Mouse (Mus musculus) stomach, embryonic 14.5 days (tissue): Measurements from ENCODE around the gene Mrtfb. TPM values are rescaled to one million over a fixed set of nuclear protein-coding genes. Genes with fewer than 3 reads are reported as not detected.

Source experiments
- ATAC-seq: fragments of 200-750 bp; cut with Nextera tagmentation; 2 replicates; pipeline ENCODE4 v1.8.0; 2017; ENCODE audit warnings: low read depth, moderate TSS enrichment; ENCODE audit not compliant: insufficient number of reproducible peaks, insufficient read depth, low FRiP score
- H3K27ac ChIP-seq: fragments of 300-500 bp; sonication (generic); 2 replicates; pipeline ENCODE4 v1.5.1; 2014; ENCODE audit warnings: mild to moderate bottlenecking, low read length, moderate library complexity, mixed read lengths
- H3K27me3 ChIP-seq: fragments of 300-500 bp; sonication (generic); 2 replicates; pipeline ENCODE4 v1.6.1; 2014; ENCODE audit warnings: low read length, control low read depth, mixed read lengths; ENCODE audit not compliant: control insufficient read depth, insufficient read depth
- H3K36me3 ChIP-seq: fragments of 300-500 bp; sonication (generic); 2 replicates; pipeline ENCODE4 v1.6.1; 2014; ENCODE audit warnings: mild to moderate bottlenecking, control low read depth, low read length, moderate library complexity, mixed read lengths; ENCODE audit not compliant: control insufficient read depth, insufficient read depth
- H3K4me1 ChIP-seq: fragments of 300-500 bp; sonication (generic); 2 replicates; pipeline ENCODE4 v1.6.1; 2014; ENCODE audit warnings: low read length, control low read depth, mixed read lengths; ENCODE audit not compliant: control insufficient read depth, insufficient read depth
- H3K4me2 ChIP-seq: fragments of 300-500 bp; sonication (generic); replicated peaks from 2 replicates; pipeline ENCODE4 v1.6.1; 2014; ENCODE audit warnings: low read depth, low read length, control low read depth
- H3K4me3 ChIP-seq: fragments of 300-500 bp; sonication (generic); 2 replicates; pipeline ENCODE4 v1.5.1; 2014; ENCODE audit warnings: low read depth, low read length, control low read depth
- H3K9ac ChIP-seq: fragments of 300-500 bp; sonication (generic); replicated peaks from 2 replicates; pipeline ENCODE4 v1.6.1; 2014; ENCODE audit warnings: low read depth, mild to moderate bottlenecking, control low read depth, low read length, moderate library complexity, mixed read lengths
- H3K9me3 ChIP-seq: fragments of 300-500 bp; sonication (generic); 2 replicates; pipeline ENCODE4 v1.6.1; 2016; ENCODE audit warnings: low read depth, low read length, control low read depth; ENCODE audit not compliant: control insufficient read depth
- WGBS: fragments of 180-500 bp; shearing (Covaris S2); extraction: QIAGEN DNeasy Blood & Tissue Kit; methylation state at CpG from one replicate; pipeline ENCODE4 v1.1.7; 2014; 5-methylcytosine and 5-hydroxymethylcytosine counted together
- polyA plus RNA-seq: library from polyadenylated mRNA; unstranded; fragments of >200 nt; fragmentation: Nextera tagmentation; extraction: Ambion mirVana; gene quantifications from 2 replicates; pipeline ENCODE4 v1.2.1, GENCODE M21; 2014

Mrtfb gene
- polyA plus RNA-seq, 1 experiment from 2014 or later: 33.3 TPM

- no peak overlapping the region for H3K4me3 ChIP-seq
- H3K27me3 ChIP-seq: no peaks in the 10 kb centered on the region
- H3K9ac ChIP-seq: no peak overlapping the region
- H3K9me3 ChIP-seq: no peaks in the 10 kb centered on the region
- peaks cover 10% of the 10 kb centered on the region; the same call in 1 of the 2 replicates for H3K4me1 ChIP-seq
- no peak for ATAC-seq
- WGBS: 89% methylated on average over 4 of the region's 4 CpGs
- no peak overlapping the region for H3K4me2 ChIP-seq
- H3K36me3 ChIP-seq: no peaks in the 10 kb centered on the region
- no peak overlapping the region for H3K27ac ChIP-seq
Measured at GRCm38 (mm10) chr16:13451991-13452390, 195.7 kb downstream of the Mrtfb start.

DNA sequence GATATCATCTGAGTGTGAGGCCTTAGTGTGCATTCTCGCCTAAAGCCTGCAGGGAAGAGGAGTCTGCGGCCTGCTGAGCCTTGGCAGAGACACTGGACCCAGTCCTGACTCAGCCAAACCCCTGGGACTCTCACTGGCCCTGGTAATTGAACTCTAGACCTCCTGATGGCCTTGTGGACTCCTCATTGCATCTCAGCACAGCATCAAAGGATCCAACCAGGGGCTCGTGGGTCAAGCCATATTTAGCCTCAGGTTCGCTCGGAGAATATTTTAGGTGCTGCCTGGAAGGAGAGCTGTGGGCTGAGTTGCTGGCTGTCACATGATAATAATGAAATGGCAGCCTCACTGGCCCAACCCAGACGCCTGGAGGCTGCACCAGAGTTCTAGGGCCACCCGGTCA lies 196.4 kb downstream of the Mrtfb start:
- no peaks in the 10 kb centered on the region for H3K9me3 ChIP-seq
- no peaks in the 10 kb centered on the region for H3K36me3 ChIP-seq
- H3K4me3 ChIP-seq: no peak overlapping the region
- H3K27ac ChIP-seq: no peak overlapping the region
- no peak for ATAC-seq
- H3K4me1 ChIP-seq: peaks cover 10% of the 10 kb centered on the region; the same call in 1 of the 2 replicates
- no peak overlapping the region for H3K4me2 ChIP-seq
- H3K27me3 ChIP-seq: no peaks in the 10 kb centered on the region
- WGBS: 89% methylated on average over 7 of the region's 7 CpGs
- no peak overlapping the region for H3K9ac ChIP-seq

DNA sequence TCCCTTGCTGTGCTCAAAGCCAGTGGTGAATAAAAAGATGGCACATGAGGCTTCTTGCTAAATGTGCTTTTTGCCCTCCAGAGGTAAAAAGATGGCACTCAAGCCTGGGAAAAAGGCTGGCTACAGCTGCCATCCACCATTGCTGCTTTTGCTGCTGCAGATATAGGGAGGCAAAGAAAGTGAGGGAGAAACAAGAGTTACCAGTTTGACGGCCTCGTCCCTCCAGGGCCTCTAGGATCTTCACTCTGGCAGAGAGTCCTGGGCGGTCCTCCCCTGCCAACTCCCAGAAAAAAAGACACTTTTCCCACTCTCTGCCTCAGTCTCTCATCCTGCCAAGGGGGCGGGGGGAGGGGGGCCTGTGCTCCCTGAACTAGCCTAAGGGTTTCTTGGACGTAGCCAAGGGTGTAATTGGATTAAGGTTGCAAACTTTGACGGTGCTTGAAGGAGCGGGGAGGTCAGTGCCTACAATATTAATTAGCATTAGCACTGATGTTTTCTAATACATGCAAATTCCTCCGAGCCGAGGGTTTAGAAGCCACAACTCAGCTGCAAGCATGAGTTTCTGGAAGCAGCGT lies 197.8 kb downstream of the Mrtfb start:
- Histone ChIP-seq H3K27ac (no peak overlapping the region), H3K4me2 (no peak overlapping the region), H3K9ac (no peak overlapping the region), H3K4me3 (no peak overlapping the region), H3K4me1 (peaks cover 7% of the 10 kb centered on the region; the same call in 1 of the 2 replicates), H3K27me3 (no peaks in the 10 kb centered on the region), H3K9me3 (no peaks in the 10 kb centered on the region), H3K36me3 (no peaks in the 10 kb centered on the region)
- no peak for ATAC-seq
- 52% methylated on average over 10 of the region's 10 CpGs for WGBS

DNA sequence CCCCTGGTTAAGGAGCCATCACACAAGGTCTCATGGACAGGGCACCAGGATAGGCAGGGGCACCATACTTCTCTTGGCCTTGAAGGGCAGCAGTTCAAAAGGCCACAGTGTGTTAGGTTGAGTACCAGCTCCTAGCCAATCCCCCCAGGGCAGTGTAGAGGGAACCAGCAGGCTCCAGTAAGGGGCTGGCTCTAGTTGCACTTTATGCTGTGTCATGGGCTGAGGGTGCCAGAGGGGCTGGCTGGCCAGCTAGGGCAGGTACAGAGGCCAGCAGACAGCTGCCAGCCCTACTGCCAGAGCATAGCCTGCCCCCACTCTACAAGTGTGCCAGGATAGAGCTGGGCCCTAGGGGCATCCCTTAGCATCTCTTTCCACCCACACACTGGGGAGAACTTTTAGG lies 199.3 kb downstream of the Mrtfb start:
- no peak overlapping the region for H3K4me3 ChIP-seq
- H3K36me3 ChIP-seq: no peaks in the 10 kb centered on the region
- peaks cover 3% of the 10 kb centered on the region; the same call in 1 of the 2 replicates for H3K4me1 ChIP-seq
- ATAC-seq: no peak
- no peak overlapping the region for H3K9ac ChIP-seq
- no peak overlapping the region for H3K27ac ChIP-seq
- H3K27me3 ChIP-seq: no peaks in the 10 kb centered on the region
- H3K9me3 ChIP-seq: no peaks in the 10 kb centered on the region
- no peak overlapping the region for H3K4me2 ChIP-seq

GRCm38 (mm10) chr16:13458556-13458955 lies 202.3 kb downstream of the Mrtfb start:
- no peak for ATAC-seq
- H3K4me1 ChIP-seq: peaks cover 8% of the 10 kb centered on the region; the same call in 1 of the 2 replicates
- no peaks in the 10 kb centered on the region for H3K36me3 ChIP-seq
- no peak overlapping the region for H3K9ac ChIP-seq
- no peaks in the 10 kb centered on the region for H3K27me3 ChIP-seq
- no peak overlapping the region for H3K27ac ChIP-seq
- H3K9me3 ChIP-seq: no peaks in the 10 kb centered on the region
- H3K4me2 ChIP-seq: no peak overlapping the region
- no peak overlapping the region for H3K4me3 ChIP-seq

DNA sequence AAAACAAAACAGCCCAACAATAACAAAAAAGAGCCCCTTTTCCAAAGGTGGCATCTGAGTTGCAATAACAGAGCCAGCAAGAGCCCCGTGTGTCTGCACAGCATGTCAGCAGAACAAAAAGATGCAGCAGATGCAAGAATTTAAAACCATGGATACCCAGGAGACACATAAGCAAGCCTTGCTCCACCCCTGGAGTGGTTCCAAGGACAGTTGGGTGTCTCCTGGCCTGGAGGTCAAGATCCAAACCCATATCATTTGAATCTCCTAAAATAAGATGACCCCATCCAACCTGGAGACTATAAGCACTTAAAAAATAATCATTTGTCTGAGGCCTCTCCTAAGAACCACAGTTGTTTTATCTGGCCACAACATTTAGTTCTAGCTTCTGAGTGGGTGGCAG lies 203.8 kb downstream of the Mrtfb start:
- WGBS: 86% methylated on average over 1 of the region's 1 CpGs
- Histone ChIP-seq H3K27me3 (no peaks in the 10 kb centered on the region), H3K36me3 (no peaks in the 10 kb centered on the region)

GRCm38 (mm10) chr16:13460777-13461408 lies 204.6 kb downstream of the Mrtfb start:
- Histone ChIP-seq H3K4me2 (no peak overlapping the region), H3K27ac (no peak overlapping the region), H3K9ac (no peak overlapping the region), H3K36me3 (no peaks in the 10 kb centered on the region), H3K27me3 (no peaks in the 10 kb centered on the region), H3K9me3 (no peaks in the 10 kb centered on the region), H3K4me1 (peaks cover 8% of the 10 kb centered on the region; the same call in 1 of the 2 replicates), H3K4me3 (no peak overlapping the region)
- 49% methylated on average over 3 of the region's 3 CpGs for WGBS
- ATAC-seq: no peak

More for the DNA sequence above, 203.8 kb downstream of the Mrtfb start:
- Histone ChIP-seq H3K4me1 (peaks cover 8% of the 10 kb centered on the region; the same call in 1 of the 2 replicates), H3K27ac (no peak overlapping the region), H3K9me3 (no peaks in the 10 kb centered on the region), H3K4me3 (no peak overlapping the region), H3K4me2 (no peak overlapping the region), H3K9ac (no peak overlapping the region)
- ATAC-seq: no peak

GRCm38 (mm10) chr16:13464662-13465061 lies 208.4 kb downstream of the Mrtfb start:
- ATAC-seq: no peak
- Histone ChIP-seq H3K4me1 (peaks cover 8% of the 10 kb centered on the region; the same call in 1 of the 2 replicates), H3K9me3 (no peaks in the 10 kb centered on the region), H3K27me3 (no peaks in the 10 kb centered on the region), H3K9ac (no peak overlapping the region), H3K4me3 (no peak overlapping the region), H3K27ac (no peak overlapping the region), H3K36me3 (no peaks in the 10 kb centered on the region), H3K4me2 (no peak overlapping the region)
- 77% methylated on average over 5 of the region's 5 CpGs for WGBS
